In the genomic region with DNA sequence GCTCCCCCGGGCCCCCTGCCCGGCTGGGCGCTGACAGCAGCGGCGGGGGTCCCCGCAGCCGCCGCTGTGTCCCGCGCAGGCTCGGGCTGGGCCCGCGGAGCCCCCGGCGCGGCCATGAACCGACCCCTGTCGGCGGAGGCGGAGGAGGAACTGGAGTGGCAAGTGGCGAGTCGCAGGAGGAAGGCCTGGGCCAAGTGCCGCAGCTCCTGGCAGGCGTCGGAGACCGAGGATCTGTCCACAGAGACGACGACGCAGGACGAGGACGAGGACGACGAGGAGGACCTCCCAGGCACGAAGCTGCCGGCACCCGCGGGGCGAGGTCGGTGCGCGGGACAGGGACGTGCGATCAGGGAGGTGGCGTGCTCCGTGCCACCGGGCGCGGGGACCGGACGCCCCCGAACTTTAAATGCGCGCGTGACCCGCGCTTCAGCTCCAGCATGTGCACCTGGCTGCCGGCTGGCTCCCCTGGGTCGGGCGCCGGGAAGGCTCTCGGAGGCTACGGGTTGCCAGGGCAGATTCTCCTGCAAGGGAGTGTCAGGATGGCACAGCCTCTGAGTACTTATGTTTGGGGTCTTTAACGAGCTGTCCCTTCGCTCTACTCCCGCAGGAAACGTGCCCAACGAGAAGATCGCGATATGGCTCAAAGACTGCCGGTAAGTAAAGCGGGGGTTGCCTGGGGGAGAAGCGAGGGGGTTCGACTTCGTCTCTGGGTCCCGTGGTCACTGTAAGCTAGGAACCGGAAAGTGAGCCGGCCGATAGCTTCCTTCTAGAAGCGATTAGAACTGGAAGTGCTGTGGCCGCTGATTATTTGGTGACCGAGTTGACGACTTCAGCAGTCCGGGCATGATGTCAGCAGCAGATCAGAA, we compare ENCODE assay signal across 8 mouse cellular contexts. TPM values are rescaled to one million over a fixed set of nuclear protein-coding genes. Genes with fewer than 3 reads are reported as not detected.
DNase-seq lines count a peak whose midpoint lies in the region; ATAC-seq and TF ChIP-seq lines count a peak whose summit lies in the region.

No protein-coding gene starts in this region.

- peak overlapping the region; percentile 82 for H3K4me2 ChIP-seq in heart, embryonic 12.5 days
- H3K4me2 ChIP-seq in kidney, embryonic 16.5 days (replicated peaks; ENCODE audit: low read depth, low read length), result peak overlapping the region; percentile 64
- peak overlapping the region; percentile 100 for H3K4me2 ChIP-seq in liver, embryonic 12.5 days
- H3K4me2 ChIP-seq in stomach, embryonic 14.5 days (replicated peaks; ENCODE audit: low read depth, low read length), result peak overlapping the region; percentile 69

- H3K9ac ChIP-seq in heart, embryonic 12.5 days, result peak overlapping the region; percentile 94
- peak overlapping the region; percentile 82 for H3K9ac ChIP-seq in kidney, embryonic 16.5 days (replicated peaks; ENCODE audit: low read length)
- H3K9ac ChIP-seq in liver, embryonic 12.5 days, result peak overlapping the region; percentile 90
- peak overlapping the region; percentile 92 for H3K9ac ChIP-seq in stomach, embryonic 14.5 days (replicated peaks; ENCODE audit: low read depth, low read length)

- no peak for TF ChIP-seq CTCF in bone marrow macrophage, adult 2 months (IDR thresholded peaks at IDR 0.05; ENCODE audit: low read depth, low read length)
- TF ChIP-seq CTCF in embryonic fibroblast, embryonic 13.5 days (IDR thresholded peaks at IDR 0.05; ENCODE audit: borderline replicate concordance, insufficient read depth, low read length), result no peak

- under 1% methylated on average over 83 of the region's 83 CpGs for WGBS in heart, embryonic 12.5 days
- under 1% methylated on average over 70 of the region's 83 CpGs for WGBS in kidney, embryonic 16.5 days
- WGBS in liver, embryonic 12.5 days (ENCODE audit: insufficient replicate concordance), result under 1% methylated on average over 78 of the region's 83 CpGs
- under 1% methylated on average over 81 of the region's 83 CpGs for WGBS in stomach, embryonic 14.5 days

- H3K4me1 ChIP-seq in bone marrow macrophage, adult 2 months (ENCODE audit: control insufficient read depth, insufficient read depth, low read length), result peaks cover 13% of the 10 kb centered on the region
- H3K4me1 ChIP-seq in embryonic fibroblast, embryonic 13.5 days (ENCODE audit: control insufficient read depth, insufficient read depth, low read length), result no peaks in the 10 kb centered on the region; the same call in 1 of the 2 replicates
- H3K4me1 ChIP-seq in heart, embryonic 12.5 days (replicated peaks), result peaks cover 18% of the 10 kb centered on the region
- H3K4me1 ChIP-seq in kidney, embryonic 16.5 days (ENCODE audit: insufficient read depth, low read length), result peaks cover 13% of the 10 kb centered on the region
- peaks cover 11% of the 10 kb centered on the region for H3K4me1 ChIP-seq in liver, embryonic 12.5 days
- peaks cover 16% of the 10 kb centered on the region for H3K4me1 ChIP-seq in stomach, embryonic 14.5 days (ENCODE audit: control insufficient read depth, insufficient read depth, low read length)

- H3K4me3 ChIP-seq in bone marrow macrophage, adult 2 months (ENCODE audit: insufficient read depth, low read length), result peak overlapping the region; percentile 99
- peak overlapping the region; percentile 85 for H3K4me3 ChIP-seq in embryonic fibroblast, embryonic 13.5 days (ENCODE audit: insufficient read depth, low read length)
- peak overlapping the region; percentile 94 for H3K4me3 ChIP-seq in heart, embryonic 12.5 days
- H3K4me3 ChIP-seq in kidney, embryonic 16.5 days (ENCODE audit: low read length), result peak overlapping the region; percentile 93
- peak overlapping the region; percentile 84 for H3K4me3 ChIP-seq in liver, embryonic 12.5 days
- peak overlapping the region; percentile 90 for H3K4me3 ChIP-seq in stomach, embryonic 14.5 days (ENCODE audit: low read depth, low read length)

- peak; percentile 43 for ATAC-seq in CD4-positive, CD25-positive, alpha-beta regulatory T cell, adult 4 months
- peak; percentile 64 for ATAC-seq in heart, embryonic 12.5 days (ENCODE audit: insufficient number of reproducible peaks, low FRiP score)
- peak; percentile 0; the same call in 1 of the 2 replicates for ATAC-seq in kidney, embryonic 16.5 days (ENCODE audit: low FRiP score, low TSS enrichment)
- ATAC-seq in liver, embryonic 12.5 days, result peak; percentile 69
- ATAC-seq in stomach, embryonic 14.5 days (ENCODE audit: insufficient number of reproducible peaks, insufficient read depth, low FRiP score, low read depth), result peak; percentile 82; the same call in 1 of the 2 replicates

- H3K9me3 ChIP-seq in heart, embryonic 12.5 days (replicated peaks), result no peaks in the 10 kb centered on the region
- no peaks in the 10 kb centered on the region for H3K9me3 ChIP-seq in kidney, embryonic 16.5 days (ENCODE audit: low read length)
- no peaks in the 10 kb centered on the region for H3K9me3 ChIP-seq in liver, embryonic 12.5 days (replicated peaks)
- H3K9me3 ChIP-seq in stomach, embryonic 14.5 days (ENCODE audit: control insufficient read depth, low read depth, low read length), result no peaks in the 10 kb centered on the region

- H3K27me3 ChIP-seq in heart, embryonic 12.5 days (replicated peaks), result no peaks in the 10 kb centered on the region
- H3K27me3 ChIP-seq in kidney, embryonic 16.5 days (ENCODE audit: insufficient read depth, low read length), result no peaks in the 10 kb centered on the region
- no peaks in the 10 kb centered on the region for H3K27me3 ChIP-seq in liver, embryonic 12.5 days (replicated peaks)
- no peaks in the 10 kb centered on the region for H3K27me3 ChIP-seq in stomach, embryonic 14.5 days (ENCODE audit: control insufficient read depth, insufficient read depth, low read length)

- peaks cover 6% of the 10 kb centered on the region for H3K36me3 ChIP-seq in heart, embryonic 12.5 days
- H3K36me3 ChIP-seq in kidney, embryonic 16.5 days (ENCODE audit: insufficient read depth, low read length), result no peaks in the 10 kb centered on the region
- H3K36me3 ChIP-seq in liver, embryonic 12.5 days, result peaks cover 7% of the 10 kb centered on the region; the same call in 1 of the 2 replicates
- H3K36me3 ChIP-seq in stomach, embryonic 14.5 days (ENCODE audit: control insufficient read depth, insufficient read depth, low read length), result peaks cover 4% of the 10 kb centered on the region; the same call in 1 of the 2 replicates

- peak; percentile 82 for DNase-seq in naive thymus-derived CD4-positive, alpha-beta T cell, adult 2 months (ENCODE audit: low read depth)

- peak overlapping the region; percentile 88 for H3K27ac ChIP-seq in bone marrow macrophage, adult 2 months (ENCODE audit: insufficient read depth, low read depth, low read length)
- peak overlapping the region; percentile 1; the same call in 1 of the 2 replicates for H3K27ac ChIP-seq in embryonic fibroblast, embryonic 13.5 days (ENCODE audit: insufficient read depth, low read length)
- peak overlapping the region; percentile 95 for H3K27ac ChIP-seq in heart, embryonic 12.5 days (ENCODE audit: poor library complexity, severe bottlenecking)
- peak overlapping the region; percentile 92 for H3K27ac ChIP-seq in kidney, embryonic 16.5 days (ENCODE audit: low read length)
- H3K27ac ChIP-seq in liver, embryonic 12.5 days, result peak overlapping the region; percentile 82
- H3K27ac ChIP-seq in stomach, embryonic 14.5 days (ENCODE audit: low read length), result peak overlapping the region; percentile 77

- TF ChIP-seq POLR2A in bone marrow macrophage, adult 2 months (IDR thresholded peaks at IDR 0.05; ENCODE audit: borderline replicate concordance, low read depth, low read length), result no peak
- TF ChIP-seq POLR2A in embryonic fibroblast, embryonic 13.5 days (IDR thresholded peaks at IDR 0.05; ENCODE audit: low read depth, low read length), result peak; percentile 50

RNA-seq across cellular contexts. Expression of a gene that starts 0.5 kb away (rescaled TPM):
- polyA plus RNA-seq in CD4-positive, CD25-positive, alpha-beta regulatory T cell, adult 4 months (2017; shearing (Covaris generic)), result 1 to 10 TPM; 4.9 to 6.2 TPM
- polyA plus RNA-seq in bone marrow macrophage, adult 2 months (2012; ENCODE audit: insufficient read depth, insufficient read length, missing spikeins), result 55.1 and 60.1 TPM in 2 replicates
- 26.8 and 27.8 TPM in 2 replicates for polyA plus RNA-seq in embryonic fibroblast, embryonic 13.5 days (2011; ENCODE audit: insufficient read length, low read depth, missing spikeins)
- 10.9 and 12.0 TPM in 2 replicates for polyA plus RNA-seq in heart, embryonic 12.5 days (2016; fragmentation: Nextera tagmentation; extraction: Ambion mirVana)
- polyA plus RNA-seq in kidney, embryonic 16.5 days (2015; fragmentation: Nextera tagmentation; extraction: Ambion mirVana), result 22.5 and 22.6 TPM in 2 replicates
- polyA plus RNA-seq in liver, embryonic 12.5 days (2016; fragmentation: Nextera tagmentation; extraction: Ambion mirVana), result 5.2 and 5.3 TPM in 2 replicates
- 22.2 and 24.6 TPM in 2 replicates for polyA plus RNA-seq in stomach, embryonic 14.5 days (2014; fragmentation: Nextera tagmentation; extraction: Ambion mirVana)

Comparison
In these comparisons a context has a peak if more than half of its experiments do, and no peak if none do; other contexts are left out.
1. Peak in every context shown above with its lines: DNase-seq, ATAC-seq, H3K4me3 ChIP-seq and H3K27ac ChIP-seq.
2. ATAC-seq: peak in every context shown above with its lines; median percentile 82 in stomach, embryonic 14.5 days; 69 in liver, embryonic 12.5 days; 64 in heart, embryonic 12.5 days; 43 in CD4-positive, CD25-positive, alpha-beta regulatory T cell, adult 4 months; 0 in kidney, embryonic 16.5 days.
3. H3K27ac ChIP-seq: peak in every context shown above with its lines; median percentile 95 in heart, embryonic 12.5 days; 92 in kidney, embryonic 16.5 days; 88 in bone marrow macrophage, adult 2 months; 82 in liver, embryonic 12.5 days; 77 in stomach, embryonic 14.5 days; 1 in embryonic fibroblast, embryonic 13.5 days.